Mouse (Mus musculus): ENCODE results near the gene Cracr2b. TPM values are rescaled to one million over a fixed set of nuclear protein-coding genes. Genes with fewer than 3 reads are reported as not detected.
A peak's percentile ranks its signal among the peaks of the same experiment; 100 is the strongest.

The Cracr2b gene
- total and polyA plus RNA-seq, 3 experiments: not detected

GRCm38 (mm10) chr7:141482531-141483024, 21.7 kb downstream of the Cracr2b start:
- H3K9me3 ChIP-seq (replicated peaks; ENCODE audit: low read length): no peaks in the 10 kb centered on the region
- no peak overlapping the region for H3K9ac ChIP-seq (ENCODE audit: insufficient read depth, low read depth)
- peaks cover 0 to 43% of the 10 kb centered on the region in 2 experiments for H3K36me3 ChIP-seq (replicated peaks in 1 of 2; ENCODE audit: control insufficient read depth in 1 of 2, insufficient read depth in 1 of 2, low read length in 1 of 2)
- DNase-seq (ENCODE audit: extremely low read depth): no peak
- no peaks in the 10 kb centered on the region for H3K27me3 ChIP-seq (replicated peaks)
- H3K4me2 ChIP-seq (ENCODE audit: insufficient read depth, low read depth, poor library complexity, severe bottlenecking): peak overlapping the region; percentile 88; the same call in 1 of the 2 replicates
- H3K4me3 ChIP-seq (replicated peaks in 1 of 3; ENCODE audit: low read depth in 2 of 3, low read length in 2 of 3, poor library complexity in 1 of 3): no peak overlapping the region
- no peak overlapping the region for H3K27ac ChIP-seq (ENCODE audit: insufficient read depth, low read depth)
- dilution Hi-C loops (cut with MboI; ENCODE audit: extremely low pct_ligation_motif_present, extremely low pct_unique_long_range_greater_than_20kb, low sequenced_read_pairs) (no loop called here), in situ Hi-C loops (cut with MboI; ENCODE audit: low pct_ligation_motif_present, low pct_unique_long_range_greater_than_20kb, low sequenced_read_pairs) (loop anchor here (5.0 kb wide), 1 partner anchor 45 kb away; no protein-coding TSS in a partner anchor)
- TF ChIP-seq JUN (IDR thresholded peaks at IDR 0.05; ENCODE audit: insufficient read depth, low read depth, low read length) (no peak), MAZ (IDR thresholded peaks at IDR 0.05; ENCODE audit: low read depth, low read length) (no peak), ELF1 (IDR thresholded peaks at IDR 0.05; ENCODE audit: low read depth, low read length) (no peak), POLR2A (IDR thresholded peaks at IDR 0.05; ENCODE audit: low read depth, low read length) (no peak), IRF4 (IDR thresholded peaks at IDR 0.05; ENCODE audit: low read depth, low read length) (no peak), EP300 (IDR thresholded peaks at IDR 0.05; ENCODE audit: low read length) (no peak), MAX (IDR thresholded peaks at IDR 0.05; ENCODE audit: low read length) (no peak), MXI1 (IDR thresholded peaks at IDR 0.05; ENCODE audit: low read depth, low read length) (no peak), ZMIZ1 (IDR thresholded peaks at IDR 0.05; ENCODE audit: low read depth, low read length) (no peak), TBP (conservative IDR thresholded peaks at IDR 0.05; ENCODE audit: low read depth, low read length) (no peak), SMC3 (IDR thresholded peaks at IDR 0.05; ENCODE audit: low read depth, low read length) (no peak), CHD2 (IDR thresholded peaks at IDR 0.05; ENCODE audit: low read length) (no peak), NRF1 (IDR thresholded peaks at IDR 0.05; ENCODE audit: low read depth, low read length) (no peak), UBTF (IDR thresholded peaks at IDR 0.05; ENCODE audit: low read depth, low read length) (no peak), SIN3A (IDR thresholded peaks at IDR 0.05; ENCODE audit: low read length) (no peak), RAD21 (IDR thresholded peaks at IDR 0.05; ENCODE audit: low read depth, low read length) (no peak), POLR2AphosphoS2 (IDR thresholded peaks at IDR 0.05; ENCODE audit: low read depth, low read length) (no peak)
- H3K4me1 ChIP-seq (ENCODE audit: control insufficient read depth in 1 of 2, insufficient read depth in 2 of 2): peaks cover 17 to 39% of the 10 kb centered on the region in 2 experiments
- no peaks in the 10 kb centered on the region for H3K79me2 ChIP-seq (replicated peaks; ENCODE audit: control insufficient read depth, extremely low read depth, insufficient read depth, poor library complexity, severe bottlenecking)

- no peaks in the 10 kb centered on the region for H3K9me3 ChIP-seq (replicated peaks; ENCODE audit: low read length)
- no peak overlapping the region for H3K4me3 ChIP-seq (replicated peaks in 1 of 3; ENCODE audit: low read depth in 2 of 3, low read length in 2 of 3, poor library complexity in 1 of 3)
- H3K79me2 ChIP-seq (replicated peaks; ENCODE audit: control insufficient read depth, extremely low read depth, insufficient read depth, poor library complexity, severe bottlenecking): no peaks in the 10 kb centered on the region
- dilution Hi-C loops (cut with MboI; ENCODE audit: extremely low pct_ligation_motif_present, extremely low pct_unique_long_range_greater_than_20kb, low sequenced_read_pairs) (no loop called here), in situ Hi-C loops (cut with MboI; ENCODE audit: low pct_ligation_motif_present, low pct_unique_long_range_greater_than_20kb, low sequenced_read_pairs) (loop anchor here (5.0 kb wide), 1 partner anchor 44 kb away; no protein-coding TSS in a partner anchor)
- H3K27ac ChIP-seq (ENCODE audit: insufficient read depth, low read depth): no peak overlapping the region
- H3K27me3 ChIP-seq (replicated peaks): no peaks in the 10 kb centered on the region
- peaks cover 20 to 45% of the 10 kb centered on the region in 2 experiments for H3K4me1 ChIP-seq (ENCODE audit: control insufficient read depth in 1 of 2, insufficient read depth in 2 of 2)
- H3K36me3 ChIP-seq (replicated peaks in 1 of 2; ENCODE audit: control insufficient read depth in 1 of 2, insufficient read depth in 1 of 2, low read length in 1 of 2): peaks cover 0 to 44% of the 10 kb centered on the region in 2 experiments
- no peak for TF ChIP-seq MAX (IDR thresholded peaks at IDR 0.05; ENCODE audit: low read length)
- TF ChIP-seq MAZ (IDR thresholded peaks at IDR 0.05; ENCODE audit: low read depth, low read length): no peak
- TF ChIP-seq POLR2AphosphoS2 (IDR thresholded peaks at IDR 0.05; ENCODE audit: low read depth, low read length): no peak
- H3K4me2 ChIP-seq (ENCODE audit: insufficient read depth, low read depth, poor library complexity, severe bottlenecking): no peak overlapping the region
- no peak overlapping the region for H3K9ac ChIP-seq (ENCODE audit: insufficient read depth, low read depth)
- DNase-seq (ENCODE audit: extremely low read depth): no peak
Observed at GRCm38 (mm10) chr7:141483114-141483653, 22.3 kb downstream of the Cracr2b start.
